Mouse (Mus musculus) small intestine, adult 2 months (tissue): ENCODE measurements around the gene Rrp8. TPM values are rescaled to one million over a fixed set of nuclear protein-coding genes. Genes with fewer than 3 reads are reported as not detected.

Experiments used
- H3K27ac ChIP-seq: fragments of 200-500 bp; 2 replicates; pipeline ENCODE4 v1.5.1; 2012; ENCODE audit warnings: low read depth, low read length, control low read depth, inconsistent platforms; ENCODE audit not compliant: insufficient read depth
- H3K27me3 ChIP-seq: fragments of 200-500 bp; 2 replicates; pipeline ENCODE4 v1.6.1; 2012; ENCODE audit warnings: mild to moderate bottlenecking, moderate library complexity, low read length, inconsistent platforms; ENCODE audit not compliant: control insufficient read depth, insufficient read depth
- H3K36me3 ChIP-seq: fragments of 200-500 bp; 2 replicates; pipeline ENCODE4 v1.6.1; 2012; ENCODE audit warnings: mild to moderate bottlenecking, low read length, control low read depth, inconsistent platforms; ENCODE audit not compliant: control insufficient read depth, insufficient read depth
- H3K4me1 ChIP-seq: fragments of 200-500 bp; 2 replicates; pipeline ENCODE4 v1.6.1; 2012; ENCODE audit warnings: low read length, inconsistent platforms, mixed read lengths; ENCODE audit not compliant: control insufficient read depth, insufficient read depth, insufficient read length
- H3K4me3 ChIP-seq: fragments of 200-500 bp; 2 replicates; pipeline ENCODE4 v1.5.1; 2012; ENCODE audit warnings: low read depth, mild to moderate bottlenecking, control low read depth, inconsistent platforms, low read length, moderate library complexity
- CTCF ChIP-seq: fragments of 200-500 bp; IDR thresholded peaks from 2 replicates; pipeline ENCODE4 v1.5.1; 2012; ENCODE audit warnings: low read depth, mild to moderate bottlenecking, control low read depth, inconsistent platforms, low read length, moderate library complexity, mixed read lengths; ENCODE audit not compliant: insufficient replicate concordance, insufficient read length; ENCODE audit errors: extremely low read depth
- POLR2A ChIP-seq: fragments of 200-500 bp; IDR thresholded peaks from 2 replicates; pipeline ENCODE4 v1.6.1; 2012; ENCODE audit warnings: low read depth, mild to moderate bottlenecking, control low read depth, inconsistent platforms, low read length, moderate library complexity
- WGBS: fragments of 180-500 bp; shearing (Covaris S2); methylation state at CpG from one replicate; pipeline ENCODE4 v1.1.7; 2018; 5-methylcytosine and 5-hydroxymethylcytosine counted together
- polyA plus RNA-seq: library from polyadenylated mRNA; depleted of rRNA; stranded (reverse); fragments of >200 nt; gene quantifications from 2 replicates; pipeline ENCODE4 v1.2.3, GENCODE M21; 2012; rRNA removed

Rrp8 gene
- polyA plus RNA-seq, 1 experiment: 2.7 TPM

- 40% methylated on average over 1 of the region's 1 CpGs for WGBS
- Histone ChIP-seq H3K4me1 (no peaks in the 10 kb centered on the region), H3K27me3 (no peaks in the 10 kb centered on the region), H3K27ac (no peak overlapping the region), H3K4me3 (no peak overlapping the region), H3K36me3 (no peaks in the 10 kb centered on the region)
- no peak for TF ChIP-seq CTCF
- no peak for TF ChIP-seq POLR2A
These were observed 46.3 kb downstream of the Rrp8 start for GRCm38 (mm10) chr7:105690875-105691274.

- H3K36me3 ChIP-seq: no peaks in the 10 kb centered on the region
- H3K27me3 ChIP-seq: no peaks in the 10 kb centered on the region
- no peaks in the 10 kb centered on the region for H3K4me1 ChIP-seq
- TF ChIP-seq CTCF (no peak), POLR2A (no peak)
- no peak overlapping the region for H3K27ac ChIP-seq
- WGBS: 18% methylated on average over 13 of the region's 13 CpGs
- H3K4me3 ChIP-seq: no peak overlapping the region
These were observed 51.5 kb downstream of the Rrp8 start for GRCm38 (mm10) chr7:105685541-105686197.

Other genes with a start within 250 kb of the Rrp8 start
- gene Smpd1, start 183.0 kb downstream of the Rrp8 start, polyA plus RNA-seq: 10.2 and 11.7 TPM in 2 replicates
- 15.5 and 16.8 TPM in 2 replicates for gene Apbb1, start 155.7 kb downstream of the Rrp8 start, polyA plus RNA-seq
- gene Hpx, start 137.2 kb downstream of the Rrp8 start, polyA plus RNA-seq: 0.22 TPM in 1 of 2 replicates, not detected in the other
- gene Trim3, start 103.8 kb downstream of the Rrp8 start, polyA plus RNA-seq: 13.3 and 15.5 TPM in 2 replicates
- 104 and 142 TPM in 2 replicates for gene Timm10b, start 97.3 kb downstream of the Rrp8 start, polyA plus RNA-seq
- 29.1 and 43.8 TPM in 2 replicates for gene Arfip2, start 97.0 kb downstream of the Rrp8 start, polyA plus RNA-seq
- 203 and 226 TPM in 2 replicates for gene Gm45799, start 96.8 kb downstream of the Rrp8 start, polyA plus RNA-seq
- gene Dnhd1, start 86.6 kb downstream of the Rrp8 start, polyA plus RNA-seq: 0.37 and 0.56 TPM in 2 replicates
- gene Ilk, start 793 bp downstream of the Rrp8 start, polyA plus RNA-seq: 39.9 and 60.8 TPM in 2 replicates
- gene Taf10, start 7.0 kb upstream of the Rrp8 start, polyA plus RNA-seq: 400 and 599 TPM in 2 replicates
- gene Tpp1, start 14.8 kb upstream of the Rrp8 start, polyA plus RNA-seq: 37.2 and 55.9 TPM in 2 replicates
- gene Dchs1, start 50.3 kb upstream of the Rrp8 start, polyA plus RNA-seq: 2.9 and 5.2 TPM in 2 replicates
- gene Mrpl17, start 73.7 kb upstream of the Rrp8 start, polyA plus RNA-seq: 125 and 127 TPM in 2 replicates
- 2.0 and 2.3 TPM in 2 replicates for gene Gm4070, start 216.6 kb upstream of the Rrp8 start, polyA plus RNA-seq